Mouse (Mus musculus): ENCODE measurements at regions not wholly inside any gene's neighbourhood (a gene's known extent, or its start where the extent isn't known, plus 50 kb on each side); places are given as distances from the start of the nearest gene placed in this dataset.

GRCm38 (mm10) chr15:52166595-52167443 is 1717.9 kb upstream of the Gm7489 start:
- intact Hi-C loops (cut with DNase I): no loop called here
- H3K27ac ChIP-seq: no peak overlapping the region
- no peak overlapping the region for H3K4me3 ChIP-seq
- no peak for TF ChIP-seq CTCF (IDR thresholded peaks at IDR 0.05)
- no peak for DNase-seq (ENCODE audit: extremely low spot score in 1 of 2, low spot score in 2 of 2)

- intact Hi-C loops (cut with DNase I): no loop called here
- TF ChIP-seq CTCF (IDR thresholded peaks at IDR 0.05): no peak
- H3K4me3 ChIP-seq: no peak overlapping the region
- no peak overlapping the region for H3K27ac ChIP-seq
- no peak for DNase-seq (ENCODE audit: extremely low spot score in 1 of 2, low spot score in 2 of 2)
These were observed 1716.9 kb upstream of the Gm7489 start for GRCm38 (mm10) chr15:52167811-52168210.

- H3K4me3 ChIP-seq: no peak overlapping the region
- no peak for DNase-seq (ENCODE audit: extremely low spot score in 1 of 2, low spot score in 2 of 2)
- intact Hi-C loops (cut with DNase I): no loop called here
- no peak overlapping the region for H3K27ac ChIP-seq
- no peak for TF ChIP-seq CTCF (IDR thresholded peaks at IDR 0.05)
These were observed 1707.8 kb upstream of the Gm7489 start for GRCm38 (mm10) chr15:52176951-52177350.

DNA sequence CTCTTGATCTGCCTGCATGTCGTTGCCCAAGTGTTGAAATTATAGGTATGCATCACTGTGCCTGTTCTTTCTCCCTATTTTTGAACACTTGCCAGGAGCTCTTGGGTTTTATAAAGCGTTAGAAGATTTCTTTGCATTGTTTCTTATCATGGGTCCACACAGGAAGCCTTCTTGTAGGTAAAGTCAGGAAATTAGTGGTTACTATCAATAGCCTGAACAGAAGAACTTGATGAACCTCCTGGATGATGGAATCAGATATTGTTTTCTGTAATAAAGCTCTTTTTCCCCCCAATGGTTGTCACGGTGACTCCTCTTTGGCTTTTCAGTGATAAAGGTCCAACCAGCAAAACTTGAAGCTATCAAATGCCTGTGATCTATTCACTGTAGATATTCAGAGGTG is 1706.0 kb upstream of the Gm7489 start:
- intact Hi-C loops (cut with DNase I): no loop called here
- H3K27ac ChIP-seq: no peak overlapping the region
- H3K4me3 ChIP-seq: no peak overlapping the region
- no peak for TF ChIP-seq CTCF (IDR thresholded peaks at IDR 0.05)
- DNase-seq (ENCODE audit: extremely low spot score in 1 of 2, low spot score in 2 of 2): no peak

GRCm38 (mm10) chr15:52179379-52179778 is 1705.3 kb upstream of the Gm7489 start:
- no peak overlapping the region for H3K4me3 ChIP-seq
- H3K27ac ChIP-seq: no peak overlapping the region
- no peak for DNase-seq (ENCODE audit: extremely low spot score in 1 of 2, low spot score in 2 of 2)
- intact Hi-C loops (cut with DNase I): no loop called here
- TF ChIP-seq CTCF (IDR thresholded peaks at IDR 0.05): no peak

- Histone ChIP-seq H3K27ac (no peak overlapping the region), H3K4me3 (no peak overlapping the region)
- intact Hi-C loops (cut with DNase I): no loop called here
- no peak for DNase-seq (ENCODE audit: extremely low spot score in 1 of 2, low spot score in 2 of 2)
- no peak for TF ChIP-seq CTCF (IDR thresholded peaks at IDR 0.05)
These were observed 1693.5 kb upstream of the Gm7489 start for GRCm38 (mm10) chr15:52191176-52191575.

- intact Hi-C loops (cut with DNase I): no loop called here
- DNase-seq (ENCODE audit: extremely low spot score in 1 of 2, low spot score in 2 of 2): no peak
- Histone ChIP-seq H3K27ac (no peak overlapping the region), H3K4me3 (no peak overlapping the region)
- no peak for TF ChIP-seq CTCF (IDR thresholded peaks at IDR 0.05)
These were observed 1677.4 kb upstream of the Gm7489 start for GRCm38 (mm10) chr15:52207271-52207670.

GRCm38 (mm10) chr15:52232442-52232841 is 1652.3 kb upstream of the Gm7489 start:
- H3K4me3 ChIP-seq: no peak overlapping the region
- TF ChIP-seq CTCF (IDR thresholded peaks at IDR 0.05): no peak
- no peak for DNase-seq (ENCODE audit: extremely low spot score in 1 of 2, low spot score in 2 of 2)
- no peak overlapping the region for H3K27ac ChIP-seq
- intact Hi-C loops (cut with DNase I): no loop called here

DNA sequence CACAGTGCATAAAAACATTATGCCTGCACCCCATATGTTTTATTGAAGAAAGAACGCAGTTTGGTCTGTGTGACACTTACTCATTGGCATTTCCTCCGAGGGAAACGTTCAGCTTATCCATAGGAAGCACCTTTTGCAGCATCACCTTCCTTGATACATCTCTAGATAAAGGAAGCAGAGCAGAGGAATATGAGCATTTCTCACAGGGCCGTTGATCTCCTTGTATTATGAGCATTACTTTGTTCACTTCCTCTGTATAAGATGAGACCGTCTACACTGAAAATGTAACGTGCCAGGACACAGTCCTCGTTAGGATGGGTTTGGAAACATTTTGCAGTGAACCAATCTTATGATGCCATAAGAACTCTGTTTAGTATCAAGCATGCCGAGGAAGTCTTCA is 1648.5 kb upstream of the Gm7489 start:
- DNase-seq (ENCODE audit: extremely low spot score in 1 of 2, low spot score in 2 of 2): no peak
- no peak overlapping the region for H3K27ac ChIP-seq

DNA sequence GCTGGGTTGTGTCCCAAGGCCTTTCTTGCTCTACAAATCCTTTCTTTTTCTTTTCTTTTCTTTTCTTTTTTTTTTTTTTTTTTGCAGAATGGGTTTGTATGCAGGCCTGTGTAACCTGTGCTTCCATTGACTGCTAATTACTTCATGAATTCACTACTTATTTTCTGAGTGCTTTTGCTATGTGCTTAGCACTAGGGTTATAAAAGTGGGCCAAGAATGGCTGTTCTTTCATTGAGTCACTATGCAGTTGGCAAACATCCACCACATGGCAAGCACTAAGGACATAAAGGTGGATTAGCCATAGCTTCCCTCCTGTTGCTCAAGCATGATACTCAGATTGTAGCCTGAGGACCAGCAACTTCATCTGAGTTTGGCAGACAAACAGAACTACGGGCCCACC is 1641.8 kb upstream of the Gm7489 start:
- H3K27ac ChIP-seq: no peak overlapping the region
- H3K4me3 ChIP-seq: no peak overlapping the region
- DNase-seq (ENCODE audit: extremely low spot score in 1 of 2, low spot score in 2 of 2): no peak
- no peak for TF ChIP-seq CTCF (IDR thresholded peaks at IDR 0.05)
- intact Hi-C loops (cut with DNase I): no loop called here

More for the DNA sequence above, 1648.5 kb upstream of the Gm7489 start:
- no peak overlapping the region for H3K4me3 ChIP-seq
- no peak for TF ChIP-seq CTCF (IDR thresholded peaks at IDR 0.05)
- intact Hi-C loops (cut with DNase I): no loop called here

All from left cerebral cortex, adult 2 months (tissue).